Mouse (Mus musculus) heart, embryonic 14.5 days (tissue): ENCODE measurements around the gene Ipo7. TPM values are rescaled to one million over a fixed set of nuclear protein-coding genes. Genes with fewer than 3 reads are reported as not detected.

Experiments used
- ATAC-seq: fragments of 200-750 bp; cut with Nextera tagmentation; 2 replicates; pipeline ENCODE4 v1.8.0; 2017; ENCODE audit warnings: low read depth, moderate TSS enrichment; ENCODE audit not compliant: insufficient number of reproducible peaks, insufficient read depth, low FRiP score
- H3K27ac ChIP-seq, 2 experiments: fragments of 200-500 bp in 1 of 2; fragments of 300-500 bp in 1 of 2; sonication (generic) in 1 of 2; replicated peaks in 1 of 2; 2 replicates each; pipeline ENCODE4 v1.5.1; 2012 to 2014; ENCODE audit warnings: low read depth in 2 of 2, low read length in 2 of 2, control low read depth in 1 of 2, mild to moderate bottlenecking in 1 of 2, mixed read lengths in 1 of 2; ENCODE audit not compliant: control insufficient read depth in 1 of 2, insufficient read depth in 1 of 2
- H3K27me3 ChIP-seq: fragments of 300-500 bp; sonication (generic); 2 replicates; pipeline ENCODE4 v1.6.1; 2014; ENCODE audit warnings: mild to moderate bottlenecking, low read length, control low read depth; ENCODE audit not compliant: control insufficient read depth, insufficient read depth
- H3K36me3 ChIP-seq: fragments of 300-500 bp; sonication (generic); 2 replicates; pipeline ENCODE4 v1.6.1; 2014; ENCODE audit warnings: mild to moderate bottlenecking, control low read depth, low read length, mixed read lengths; ENCODE audit not compliant: control insufficient read depth, insufficient read depth
- H3K4me1 ChIP-seq, 2 experiments: fragments of 200-500 bp in 1 of 2; fragments of 300-500 bp in 1 of 2; sonication (generic) in 1 of 2; 2 replicates each; pipeline ENCODE4 v1.6.1; 2012 to 2014; ENCODE audit warnings: low read length in 2 of 2, control low read depth in 1 of 2, mixed read lengths in 1 of 2; ENCODE audit not compliant: control insufficient read depth in 2 of 2, insufficient read depth in 2 of 2
- H3K4me2 ChIP-seq: fragments of 300-500 bp; sonication (generic); 2 replicates; pipeline ENCODE4 v1.6.1; 2014; ENCODE audit warnings: mild to moderate bottlenecking, low read length
- H3K4me3 ChIP-seq, 2 experiments: fragments of 200-500 bp in 1 of 2; fragments of 300-500 bp in 1 of 2; sonication (generic) in 1 of 2; 2 replicates each; pipeline ENCODE4 v1.5.1; 2012 to 2014; ENCODE audit warnings: low read length in 2 of 2, mild to moderate bottlenecking in 2 of 2, control low read depth in 1 of 2, low read depth in 1 of 2, moderate library complexity in 1 of 2; ENCODE audit not compliant: control insufficient read depth in 1 of 2, insufficient read depth in 1 of 2
- H3K9ac ChIP-seq: fragments of 300-500 bp; sonication (generic); 2 replicates; pipeline ENCODE4 v1.6.1; 2014; ENCODE audit warnings: mild to moderate bottlenecking, low read length
- H3K9me3 ChIP-seq: fragments of 300-500 bp; sonication (generic); 2 replicates; pipeline ENCODE4 v1.6.1; 2016; ENCODE audit warnings: low read length, control low read depth; ENCODE audit not compliant: control insufficient read depth
- WGBS: fragments of 180-500 bp; shearing (Covaris S2); extraction: QIAGEN DNeasy Blood & Tissue Kit; methylation state at CpG from one replicate; pipeline ENCODE4 v1.1.7; 2014; 5-methylcytosine and 5-hydroxymethylcytosine counted together
- polyA plus RNA-seq: library from polyadenylated mRNA; unstranded; fragments of >200 nt; fragmentation: Nextera tagmentation; extraction: Ambion mirVana; gene quantifications from 2 replicates; pipeline ENCODE4 v1.2.1, GENCODE M21; 2014

Gene Ipo7
- polyA plus RNA-seq, 1 experiment from 2014 or later: 14.6 TPM

GRCm38 (mm10) chr7:110060669-110061198, 42.7 kb downstream of the Ipo7 start:
- WGBS: under 1% methylated on average over 26 of the region's 26 CpGs
- H3K27me3 ChIP-seq: no peaks in the 10 kb centered on the region
- peak overlapping the region; percentile 75 for H3K4me2 ChIP-seq
- peak overlapping the region; percentile 99 to 100 for H3K27ac ChIP-seq
- H3K9ac ChIP-seq: peak overlapping the region; percentile 98
- H3K4me1 ChIP-seq: peaks cover 0 to 9% of the 10 kb centered on the region in 2 experiments; a peak in 2 of 4 replicates
- peak; percentile 10 for ATAC-seq
- peaks cover 31% of the 10 kb centered on the region for H3K36me3 ChIP-seq
- H3K9me3 ChIP-seq: no peaks in the 10 kb centered on the region
- peak overlapping the region; percentile 74 to 97 for H3K4me3 ChIP-seq

- H3K4me3 ChIP-seq: peak within 1 kb of the TSS; percentile 74 to 97
- no peaks in the 10 kb centered on the region for H3K9me3 ChIP-seq
- H3K9ac ChIP-seq: peak within 1 kb of the TSS; percentile 98
- WGBS: 1% methylated on average over 34 of the region's 34 CpGs
- H3K36me3 ChIP-seq: peaks cover 26% of the 10 kb centered on the region
- peak within 1 kb of the TSS; percentile 75 for H3K4me2 ChIP-seq
- H3K27me3 ChIP-seq: no peaks in the 10 kb centered on the region
- peaks cover 0 to 9% of the 10 kb centered on the region in 2 experiments; a peak in 2 of 4 replicates for H3K4me1 ChIP-seq
- H3K27ac ChIP-seq: peak within 1 kb of the TSS; percentile 100
- ATAC-seq: peak; percentile 99
Observed at GRCm38 (mm10) chr7:110061199-110061751, 43.2 kb downstream of the Ipo7 start, which contains the start of gene Zfp143. Gene Zfp143, plus strand, starts transcription at chr7:110061217.

- Histone ChIP-seq H3K27me3 (no peaks in the 10 kb centered on the region), H3K27ac (peak overlapping the region; percentile 99 to 100), H3K9me3 (no peaks in the 10 kb centered on the region), H3K4me1 (peaks cover 0 to 9% of the 10 kb centered on the region in 2 experiments; a peak in 2 of 4 replicates), H3K4me3 (peak overlapping the region; percentile 51 to 72), H3K9ac (peak overlapping the region; percentile 85), H3K4me2 (peak overlapping the region; percentile 66), H3K36me3 (peaks cover 22% of the 10 kb centered on the region)
- ATAC-seq: peak; percentile 86
- 0% methylated on average over 40 of the region's 48 CpGs for WGBS
Observed at GRCm38 (mm10) chr7:110061752-110062273, 43.7 kb downstream of the Ipo7 start.

GRCm38 (mm10) chr7:110063731-110064130, 45.7 kb downstream of the Ipo7 start:
- no peaks in the 10 kb centered on the region for H3K9me3 ChIP-seq
- H3K9ac ChIP-seq: no peak overlapping the region
- H3K27ac ChIP-seq: no peak overlapping the region
- H3K4me1 ChIP-seq: peaks cover 0 to 9% of the 10 kb centered on the region in 2 experiments; a peak in 2 of 4 replicates
- H3K36me3 ChIP-seq: peaks cover 24% of the 10 kb centered on the region
- no peak overlapping the region for H3K4me3 ChIP-seq
- no peaks in the 10 kb centered on the region for H3K27me3 ChIP-seq
- 96% methylated on average over 9 of the region's 9 CpGs for WGBS
- no peak for ATAC-seq
- H3K4me2 ChIP-seq: no peak overlapping the region

- H3K27me3 ChIP-seq: no peaks in the 10 kb centered on the region
- no peak overlapping the region for H3K27ac ChIP-seq
- H3K4me1 ChIP-seq: no peaks in the 10 kb centered on the region
- 86% methylated on average over 2 of the region's 2 CpGs for WGBS
- H3K9ac ChIP-seq: no peak overlapping the region
- no peak for ATAC-seq
- H3K4me2 ChIP-seq: no peak overlapping the region
- no peak overlapping the region for H3K4me3 ChIP-seq
- no peaks in the 10 kb centered on the region for H3K9me3 ChIP-seq
- peaks cover 65% of the 10 kb centered on the region for H3K36me3 ChIP-seq
Observed at GRCm38 (mm10) chr7:110069070-110069469, 51.0 kb downstream of the Ipo7 start.

- H3K4me2 ChIP-seq: no peak overlapping the region
- 91% methylated on average over 5 of the region's 5 CpGs for WGBS
- H3K4me3 ChIP-seq: no peak overlapping the region
- no peak overlapping the region for H3K9ac ChIP-seq
- H3K27me3 ChIP-seq: no peaks in the 10 kb centered on the region
- no peaks in the 10 kb centered on the region for H3K9me3 ChIP-seq
- no peak overlapping the region for H3K27ac ChIP-seq
- no peaks in the 10 kb centered on the region for H3K4me1 ChIP-seq
- H3K36me3 ChIP-seq: peaks cover 98% of the 10 kb centered on the region
- no peak for ATAC-seq
Observed at GRCm38 (mm10) chr7:110078168-110078567, 60.1 kb downstream of the Ipo7 start.

- peaks cover 97% of the 10 kb centered on the region for H3K36me3 ChIP-seq
- no peak overlapping the region for H3K9ac ChIP-seq
- no peak overlapping the region; a peak in 1 of 4 replicates for H3K27ac ChIP-seq
- ATAC-seq: no peak
- H3K4me3 ChIP-seq: no peak overlapping the region
- no peaks in the 10 kb centered on the region for H3K27me3 ChIP-seq
- no peak overlapping the region for H3K4me2 ChIP-seq
- 70% methylated on average over 13 of the region's 13 CpGs for WGBS
- H3K9me3 ChIP-seq: no peaks in the 10 kb centered on the region
- H3K4me1 ChIP-seq: no peaks in the 10 kb centered on the region
Observed at GRCm38 (mm10) chr7:110083386-110084165, 65.5 kb downstream of the Ipo7 start.
